Mouse (Mus musculus) liver, adult (tissue): ENCODE measurements around the gene Asphd2.

ENCODE experiments used
- GATA4 ChIP-seq: IDR thresholded peaks from 2 replicates; pipeline ENCODE4 v1.6.1; 2014; ENCODE audit warnings: mild to moderate bottlenecking, low read length; ENCODE audit not compliant: insufficient replicate concordance

Asphd2 gene

DNA sequence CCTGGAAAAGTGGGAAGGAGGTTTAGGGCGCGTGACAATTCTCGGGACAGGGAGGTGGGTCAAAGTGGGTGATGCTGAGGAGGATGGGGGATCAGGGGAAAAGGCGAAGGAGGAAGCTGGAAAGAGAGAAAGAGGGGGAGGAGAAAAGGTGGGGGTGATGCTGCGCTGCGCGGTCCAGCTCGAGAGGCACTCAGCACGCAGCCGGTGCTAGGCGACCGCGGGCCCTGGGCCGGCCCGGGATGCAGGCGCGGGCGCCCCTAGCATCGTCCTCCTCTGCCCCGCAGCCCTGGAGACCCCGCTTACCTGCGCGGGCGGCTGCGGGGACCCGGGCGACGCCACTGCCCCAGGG, 277 bp downstream of the Asphd2 start:
- TF ChIP-seq GATA4: no peak

DNA sequence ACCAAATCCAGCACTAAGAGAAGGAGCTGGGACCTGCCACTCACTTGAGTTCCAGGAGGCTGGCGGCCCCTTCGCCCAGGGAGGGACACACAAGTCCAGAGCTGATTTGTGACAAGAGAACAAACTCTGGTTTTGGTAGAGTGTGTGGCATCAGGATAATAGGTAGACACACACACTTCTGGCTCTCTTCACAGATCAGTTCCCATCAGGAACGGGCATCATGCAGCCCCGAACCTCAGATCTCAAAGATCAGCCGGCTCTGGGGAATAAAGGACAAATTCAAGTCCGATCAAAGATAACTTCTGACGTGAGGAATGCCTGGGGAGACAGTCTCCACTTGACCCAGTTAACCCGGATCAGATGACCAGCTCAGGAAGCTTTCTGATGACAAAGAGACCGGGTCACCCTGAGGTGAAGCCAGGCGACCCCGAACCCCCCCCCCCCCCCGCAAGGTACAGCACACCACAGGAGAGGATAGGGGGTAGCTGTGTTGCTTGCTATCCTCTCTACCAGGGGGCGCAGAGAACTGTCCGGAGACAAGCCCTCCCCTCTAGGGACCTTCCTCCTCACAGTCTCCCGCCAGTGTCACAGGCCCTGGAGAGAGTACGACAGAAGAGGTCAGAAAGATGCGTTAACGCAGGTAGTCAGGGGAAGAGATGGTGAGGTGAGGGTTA, 788 bp downstream of the Asphd2 start:
- no peak for TF ChIP-seq GATA4

DNA sequence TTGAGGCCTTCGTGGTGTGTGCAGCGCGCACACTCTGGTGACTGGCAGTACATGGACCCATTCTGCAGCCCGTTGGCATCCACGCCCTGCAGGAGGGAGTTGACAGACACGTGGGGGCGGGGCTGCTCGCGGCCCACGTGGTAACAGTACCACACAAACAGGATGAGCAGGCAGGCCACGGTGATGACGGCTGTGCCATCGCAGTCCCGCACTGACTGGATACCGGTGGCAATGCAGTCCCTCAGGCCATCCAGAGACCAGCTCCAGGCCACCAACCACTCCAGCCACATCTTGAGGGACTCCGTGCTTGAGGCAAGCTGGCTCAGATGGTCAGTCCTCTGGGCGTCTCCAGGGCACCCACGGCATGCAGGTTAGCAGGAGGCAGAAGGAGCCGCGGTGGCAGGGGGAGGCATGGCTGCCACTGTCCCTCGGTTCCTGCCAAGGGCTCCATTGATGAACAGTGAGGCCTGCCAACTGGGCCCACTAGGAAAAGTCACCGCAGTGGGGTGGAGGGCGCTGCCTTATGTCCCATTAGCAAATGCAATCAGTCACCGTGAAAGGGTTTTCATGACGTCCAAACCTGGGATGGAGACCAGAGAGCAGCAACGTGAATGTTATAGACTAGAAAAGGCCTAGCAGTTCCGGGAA, 2.9 kb downstream of the Asphd2 start:
- TF ChIP-seq GATA4: no peak

DNA sequence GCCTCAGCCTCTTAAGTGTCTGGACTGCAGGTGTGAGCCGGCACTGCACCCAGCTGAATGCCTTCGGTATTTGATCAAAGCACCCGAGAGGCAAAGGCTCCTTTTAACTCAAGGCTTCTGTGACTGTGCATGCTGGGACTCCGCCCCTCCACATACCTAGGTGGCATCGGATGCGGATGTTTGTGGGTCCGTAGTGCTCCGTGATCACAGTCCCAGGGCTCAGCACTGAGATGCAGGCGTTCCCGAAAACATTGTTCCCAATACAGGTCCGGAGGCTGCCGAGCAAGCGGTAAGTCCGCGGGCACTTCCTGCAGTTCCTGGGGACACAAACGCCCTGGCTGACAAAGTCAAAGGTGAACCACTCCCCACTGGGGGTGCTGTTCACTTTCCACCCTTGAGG, 3.7 kb downstream of the Asphd2 start:
- TF ChIP-seq GATA4: no peak

DNA sequence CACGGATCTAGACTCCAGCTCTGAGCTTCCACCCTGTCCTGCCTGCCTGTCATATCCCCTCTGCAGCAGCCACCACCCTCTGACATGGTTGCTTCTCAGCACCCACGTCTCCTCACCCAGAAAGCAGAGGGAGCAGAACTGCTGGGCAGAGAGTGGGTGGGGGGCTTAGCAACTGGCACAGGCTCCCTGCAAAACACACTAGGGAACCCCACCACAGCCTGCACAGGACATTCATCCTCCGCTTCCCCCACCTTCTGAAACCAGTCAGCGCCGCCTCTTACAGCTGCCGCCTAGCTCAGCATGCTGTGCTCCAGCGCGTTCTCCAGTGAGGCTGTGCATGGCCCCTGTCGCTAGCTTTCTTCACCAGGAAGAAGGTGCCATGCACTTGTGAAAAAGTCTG, 5.3 kb downstream of the Asphd2 start:
- TF ChIP-seq GATA4: no peak

DNA sequence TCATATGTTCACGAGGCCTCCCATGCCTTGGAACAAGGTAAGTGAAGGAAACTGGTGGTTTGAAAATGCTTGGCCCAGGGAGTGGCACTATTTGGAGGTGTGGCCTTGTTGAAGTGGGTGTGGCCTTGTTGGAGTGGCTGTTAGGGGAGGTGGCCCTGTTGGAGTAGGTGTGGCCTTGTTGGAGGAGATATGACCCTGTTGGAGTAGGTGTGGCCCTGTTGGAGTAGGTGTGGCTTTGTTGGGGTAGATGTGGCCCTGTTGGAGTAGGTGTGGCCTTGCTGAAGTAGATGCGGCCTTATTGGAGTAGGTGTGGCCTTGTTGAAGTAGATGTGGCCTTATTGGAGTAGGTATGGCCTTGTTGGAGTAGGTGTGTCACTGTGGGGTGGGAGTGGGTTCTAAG, 8.7 kb downstream of the Asphd2 start:
- TF ChIP-seq GATA4: no peak

DNA sequence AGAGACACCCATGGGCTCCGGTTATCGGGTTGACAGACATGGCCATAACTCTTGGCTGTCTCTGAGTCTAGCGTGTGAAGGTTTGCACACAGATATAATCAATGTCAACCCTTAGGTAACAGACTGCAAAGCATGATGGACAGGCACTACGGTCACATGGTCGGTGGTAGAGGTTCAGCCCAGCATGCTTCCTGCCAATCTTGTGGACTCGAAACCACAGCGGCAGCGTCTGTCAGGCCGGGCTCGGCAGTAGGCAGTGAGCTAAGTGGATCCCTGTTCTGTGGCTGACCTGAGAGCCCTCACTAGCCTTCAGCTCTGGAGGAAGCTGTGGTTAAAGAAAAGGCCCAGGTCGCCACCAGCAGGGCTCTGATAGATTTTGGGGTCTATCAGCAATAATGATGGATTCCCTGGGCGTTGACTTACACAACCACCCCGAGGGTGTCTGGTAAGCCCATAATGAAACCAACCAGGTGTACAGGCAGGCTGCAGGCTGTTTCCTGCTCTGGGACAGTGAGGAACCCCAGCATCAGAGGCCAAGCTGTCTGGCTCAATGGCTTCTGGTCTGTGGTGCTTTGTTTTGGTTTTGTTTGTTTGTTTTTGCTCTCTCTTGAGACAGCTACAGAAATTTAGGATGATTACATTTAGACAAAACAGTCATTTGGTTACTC, 9.7 kb downstream of the Asphd2 start:
- no peak for TF ChIP-seq GATA4

DNA sequence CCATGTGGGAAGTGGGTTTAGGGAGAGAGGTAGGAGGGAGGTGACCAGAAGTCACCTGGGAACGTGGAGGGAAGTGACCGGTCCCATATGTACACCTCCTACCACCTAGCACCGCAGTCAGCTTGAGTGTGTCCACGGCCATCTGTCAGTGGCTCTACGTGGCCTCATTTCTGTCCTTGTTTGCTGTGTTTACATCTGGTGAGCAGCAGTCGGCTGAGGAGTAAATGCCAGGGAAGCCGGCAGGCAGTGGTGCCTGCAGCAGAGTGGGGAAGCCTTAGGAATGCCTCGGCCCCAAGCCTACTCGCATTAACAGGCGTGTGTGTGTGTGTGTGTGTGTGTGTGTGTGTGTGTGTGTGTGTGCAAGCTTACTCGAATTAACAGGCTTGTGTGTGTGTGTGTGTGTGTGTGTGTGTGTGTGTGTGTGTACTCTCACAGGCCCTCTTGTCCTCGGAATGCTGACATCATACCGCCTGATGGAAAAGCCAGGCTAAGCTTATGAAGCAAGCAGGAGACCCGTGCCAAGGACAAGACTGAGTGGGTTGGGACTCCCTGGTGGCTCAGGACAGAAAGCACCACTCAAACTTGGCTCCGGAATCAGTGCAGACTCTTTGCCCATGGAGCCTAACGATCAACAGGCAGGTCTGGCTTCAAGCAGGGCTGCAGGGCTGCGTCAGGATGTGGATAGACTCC, 11.9 kb downstream of the Asphd2 start:
- no peak for TF ChIP-seq GATA4

DNA sequence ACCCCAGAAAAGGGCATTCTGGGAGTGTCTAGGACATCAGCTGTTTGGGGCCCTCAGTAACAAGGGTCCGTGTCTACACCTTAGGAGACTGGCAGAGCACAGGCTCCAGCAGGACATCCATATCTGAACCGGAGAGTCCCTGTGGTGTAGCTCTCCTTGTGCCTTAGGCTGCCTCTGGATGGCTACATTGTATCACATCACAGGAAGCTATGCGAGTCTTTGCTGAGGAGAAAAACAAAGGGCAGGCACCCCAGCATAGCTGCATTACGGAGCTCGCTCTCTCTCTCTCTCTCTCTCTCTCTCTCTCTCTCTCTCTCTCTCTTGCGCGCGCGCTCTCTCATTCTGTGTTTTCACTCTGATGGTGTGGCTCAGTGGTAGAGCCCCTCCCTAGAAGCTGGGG, 12.6 kb downstream of the Asphd2 start:
- no peak for TF ChIP-seq GATA4

DNA sequence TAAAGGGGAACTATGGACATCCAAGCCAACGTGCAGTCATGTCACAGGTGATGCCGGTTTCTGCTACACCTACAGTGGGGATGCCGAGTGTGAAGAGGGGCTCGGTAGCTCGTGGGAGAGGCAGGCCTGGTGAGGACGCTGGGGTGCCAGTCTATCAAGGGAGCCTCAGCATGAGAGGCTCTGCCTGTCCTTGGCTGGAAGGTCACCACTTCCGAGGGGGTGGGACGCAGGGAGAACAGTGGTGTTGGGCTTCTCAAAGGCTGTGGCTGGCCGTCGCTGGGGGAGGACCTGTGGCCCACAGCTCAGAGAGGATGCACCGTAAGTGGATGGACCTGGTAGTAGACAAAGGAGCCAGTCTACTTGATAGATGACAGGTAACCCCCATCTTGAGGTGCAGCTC, 13.5 kb downstream of the Asphd2 start:
- no peak for TF ChIP-seq GATA4

DNA sequence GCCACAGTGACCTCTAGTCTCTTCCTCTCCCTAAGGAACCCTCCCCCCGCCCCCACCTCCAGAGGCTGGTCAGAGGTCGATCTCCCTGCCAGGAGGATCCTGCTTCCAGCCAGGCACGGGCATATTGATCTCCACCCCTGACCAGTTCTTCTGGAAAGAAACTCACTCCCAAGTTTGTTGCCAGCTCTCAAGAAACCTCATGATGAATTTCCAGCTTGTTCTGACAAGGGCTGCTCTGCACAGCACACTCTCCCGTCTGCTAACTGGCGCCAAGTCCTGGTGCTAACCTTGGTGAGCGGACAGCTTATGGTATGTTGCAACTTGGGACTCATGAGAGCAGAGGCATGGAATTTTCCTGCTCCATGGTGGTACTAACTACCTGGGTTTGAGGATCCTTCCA, 15.9 kb downstream of the Asphd2 start:
- no peak for TF ChIP-seq GATA4

DNA sequence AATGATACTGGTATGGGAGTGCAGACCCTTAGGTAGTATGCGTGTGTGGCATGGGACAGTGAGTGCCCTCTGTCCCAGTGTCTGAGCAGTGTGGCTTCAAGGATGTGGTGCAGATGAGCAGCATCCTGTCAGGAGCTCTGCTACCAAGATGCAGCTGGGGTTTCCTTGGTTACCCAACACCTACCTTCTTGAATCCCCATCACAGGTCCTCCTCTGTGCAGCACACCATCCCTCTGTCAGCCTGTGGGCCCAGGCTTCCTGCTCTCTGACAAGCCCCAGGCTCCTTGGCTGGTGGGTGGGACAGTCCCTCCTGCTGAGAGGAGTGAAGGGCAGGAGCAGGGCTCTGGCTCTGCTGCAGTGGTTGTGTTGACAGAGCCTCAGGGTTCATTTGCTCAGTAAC, 17.3 kb downstream of the Asphd2 start:
- no peak for TF ChIP-seq GATA4

DNA sequence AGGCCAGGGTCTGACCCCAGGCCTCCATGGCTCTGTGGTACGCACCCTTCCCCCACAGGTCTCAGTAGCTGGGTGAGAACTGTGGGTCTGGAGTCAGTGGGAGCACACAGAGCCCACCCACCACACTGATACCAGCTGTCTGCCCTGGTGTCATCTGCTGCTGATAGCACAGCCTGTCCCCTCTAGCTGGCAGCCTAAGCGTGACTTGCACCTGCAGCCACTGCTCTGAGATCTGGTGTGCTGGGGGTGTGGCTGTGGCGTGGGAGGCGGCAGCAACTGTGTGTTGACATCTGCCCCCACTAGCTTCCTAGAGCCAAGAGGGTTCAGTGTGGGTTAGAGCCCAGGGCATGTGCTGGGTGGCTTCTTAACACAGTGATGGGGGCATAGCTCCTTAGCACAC, 18.6 kb downstream of the Asphd2 start:
- no peak for TF ChIP-seq GATA4

DNA sequence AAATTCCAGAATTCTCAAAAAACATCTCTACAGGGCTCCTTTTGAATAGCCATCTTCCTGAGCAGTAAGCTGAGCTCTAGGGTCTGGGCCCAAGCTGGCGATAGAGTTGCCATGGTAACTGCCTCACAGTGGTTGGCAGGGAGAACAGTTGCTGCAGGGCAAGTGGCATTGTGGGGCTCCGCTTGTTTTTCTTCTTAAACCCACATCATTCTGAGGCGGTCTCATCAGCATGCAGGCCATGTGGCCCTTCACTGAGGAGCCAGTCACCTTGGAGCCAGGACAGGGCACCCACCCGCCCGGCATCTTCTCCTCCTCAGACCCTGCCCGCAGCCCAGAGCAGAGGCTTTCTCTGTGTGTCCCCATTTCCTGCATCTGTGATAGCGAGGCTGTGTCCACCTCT, 22.7 kb downstream of the Asphd2 start:
- no peak for TF ChIP-seq GATA4

DNA sequence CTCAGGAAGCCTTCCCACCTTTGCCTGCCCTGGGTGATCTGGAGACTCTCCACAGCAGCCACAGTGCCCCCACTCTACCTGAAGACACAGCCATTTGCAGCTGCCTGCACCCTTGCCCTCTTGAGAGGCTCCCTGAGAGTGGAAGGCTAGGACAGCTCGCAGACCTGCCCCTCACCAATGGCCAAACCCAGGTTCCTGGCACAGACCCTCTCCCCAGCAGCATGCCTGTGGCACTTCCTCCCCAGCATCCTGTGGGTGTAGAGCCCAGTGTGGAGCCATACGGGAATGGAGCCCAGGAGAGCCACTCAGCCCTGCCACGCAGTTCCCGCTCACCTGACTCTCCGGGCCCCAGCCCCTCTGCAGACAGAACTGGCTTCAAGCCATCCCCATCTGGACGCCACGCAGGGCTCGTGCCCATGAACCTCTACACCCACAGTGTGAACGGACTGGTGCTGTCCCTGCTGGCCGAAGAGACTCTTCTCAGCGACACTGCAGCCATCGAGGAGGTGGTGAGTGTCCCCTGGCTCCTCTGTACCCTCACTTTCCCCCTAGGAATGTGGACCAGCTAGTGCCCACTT, 24.3 kb downstream of the Asphd2 start:
- no peak for TF ChIP-seq GATA4

DNA sequence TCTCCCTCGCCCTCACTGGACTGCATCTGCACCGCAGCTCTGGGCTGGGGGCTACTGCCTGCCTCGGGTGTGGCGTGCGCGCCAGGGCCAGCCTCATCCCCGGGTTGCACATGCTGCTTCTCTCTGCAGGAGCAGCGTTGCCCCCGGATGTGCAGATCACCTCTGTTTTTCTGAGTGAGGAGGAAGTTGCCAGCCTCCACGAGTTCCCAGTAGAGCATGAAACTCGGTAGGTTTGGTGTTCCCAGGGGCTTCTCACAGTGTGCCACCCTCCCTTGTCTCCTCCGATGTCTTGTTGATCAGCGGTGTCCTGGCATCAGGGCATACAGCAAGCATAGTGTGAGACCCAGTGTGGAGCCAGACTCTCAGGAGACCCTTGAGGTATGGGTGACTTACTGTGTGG, 25.3 kb downstream of the Asphd2 start:
- TF ChIP-seq GATA4: no peak
